Mouse (Mus musculus): ENCODE results near the gene Arih1. TPM values are rescaled to one million over a fixed set of nuclear protein-coding genes. Genes with fewer than 3 reads are reported as not detected.
"Not testable (repeated sequence)": the region's sequence is repeated elsewhere in the genome, so short reads cannot be mapped to it uniquely, and the experiment has no call there.

The Arih1 gene
- total RNA-seq, 2 experiments from 2014 or later, result 77.7 to 82.2 TPM

DNA sequence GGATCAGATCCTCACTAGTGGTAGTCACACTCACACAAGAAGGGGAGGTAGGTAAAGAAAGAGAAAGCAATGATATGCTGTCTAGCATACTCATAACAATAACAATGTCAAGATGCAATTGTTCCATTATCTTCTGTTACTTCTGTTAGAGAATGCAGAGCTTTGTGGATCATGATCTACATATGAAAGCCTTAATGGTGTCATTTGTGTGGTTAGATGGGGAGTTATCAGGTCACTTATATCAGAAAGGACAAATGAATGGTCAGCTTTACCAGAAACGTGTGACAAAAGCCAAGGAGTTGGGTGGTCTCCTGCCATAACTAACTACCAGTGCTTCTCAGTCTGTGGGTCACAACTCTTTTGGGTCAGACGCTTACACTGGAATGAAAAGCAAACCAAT lies 13.2 kb downstream of the Arih1 start:
- no peak for DNase-seq
- intact Hi-C loops (cut with DNase I; ENCODE audit: low total_unique reads), result no loop called here

- DNase-seq, result no peak
- intact Hi-C loops (cut with DNase I; ENCODE audit: low total_unique reads), result no loop called here
These were observed 17.0 kb downstream of the Arih1 start for GRCm38 (mm10) chr9:59469446-59469845.

GRCm38 (mm10) chr9:59464293-59464692 lies 22.1 kb downstream of the Arih1 start:
- intact Hi-C loops (cut with DNase I; ENCODE audit: low total_unique reads), result no loop called here
- no peak for DNase-seq

GRCm38 (mm10) chr9:59458997-59459510 lies 27.4 kb downstream of the Arih1 start:
- intact Hi-C loops (cut with DNase I; ENCODE audit: low total_unique reads), result no loop called here
- peak; percentile 9 for DNase-seq

- intact Hi-C loops (cut with DNase I; ENCODE audit: low total_unique reads), result no loop called here
- DNase-seq, result no peak
These were observed 28.0 kb downstream of the Arih1 start for GRCm38 (mm10) chr9:59458416-59458815.

DNA sequence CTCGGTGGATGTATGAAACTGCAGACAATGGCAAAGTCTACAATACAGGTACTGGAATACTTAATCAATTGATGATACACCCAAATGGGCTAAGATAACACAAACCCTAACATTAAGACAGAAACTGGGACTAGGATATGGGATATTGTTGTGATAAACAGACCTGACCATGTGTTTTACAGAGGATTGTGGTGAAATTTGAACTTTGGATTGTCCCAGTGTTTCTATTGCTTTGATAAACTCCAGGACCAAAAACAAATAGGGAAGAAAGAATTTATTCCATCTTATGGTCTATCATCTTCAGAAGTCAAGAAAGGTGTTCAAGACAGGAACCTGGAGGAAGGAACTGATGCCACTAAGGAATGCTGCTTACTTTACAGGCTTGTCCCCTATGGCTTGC lies 28.7 kb downstream of the Arih1 start:
- DNase-seq, result no peak
- intact Hi-C loops (cut with DNase I; ENCODE audit: low total_unique reads), result no loop called here

- DNase-seq, result no peak
- intact Hi-C loops (cut with DNase I; ENCODE audit: low total_unique reads), result no loop called here
These were observed 30.9 kb downstream of the Arih1 start for GRCm38 (mm10) chr9:59455404-59456068.

DNA sequence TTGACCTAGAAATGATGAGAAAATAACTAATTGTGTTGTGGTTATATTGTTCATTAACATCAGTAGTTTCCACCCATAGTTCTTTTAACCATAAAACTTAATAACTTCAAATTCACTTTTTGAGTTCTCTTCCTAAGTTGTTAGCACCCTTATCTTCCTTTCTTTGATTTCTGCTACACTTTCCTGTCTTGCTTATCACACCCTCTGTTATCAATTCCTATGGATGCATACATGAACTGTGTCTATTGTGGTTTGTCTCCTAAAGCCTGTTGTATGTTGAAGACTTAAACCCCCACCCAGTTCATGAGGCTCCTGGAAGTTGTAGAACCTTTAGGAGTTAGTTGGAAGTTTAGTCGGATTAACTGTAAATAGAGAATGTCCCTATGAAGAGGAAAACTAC lies 52.7 kb downstream of the Arih1 start:
- intact Hi-C loops (cut with DNase I; ENCODE audit: low total_unique reads), result no loop called here

DNA sequence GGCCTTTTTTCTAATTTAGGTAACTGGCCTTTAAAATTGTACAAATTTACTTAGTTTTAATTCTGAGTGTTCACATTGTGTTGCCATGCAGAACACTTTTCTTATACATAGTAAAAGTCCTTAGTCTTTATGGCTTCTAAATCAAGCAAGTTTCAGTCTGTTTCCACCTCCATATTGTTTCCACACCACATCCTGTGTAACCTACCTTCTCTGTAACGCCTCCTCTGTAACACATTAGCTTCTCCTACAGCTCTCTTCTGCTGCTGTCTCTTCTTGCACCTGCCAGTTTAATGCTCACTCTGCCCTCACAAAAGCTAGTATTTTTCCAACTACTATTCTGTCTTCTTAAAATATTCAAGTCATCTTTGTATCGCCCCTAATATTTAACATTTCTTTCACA lies 54.8 kb downstream of the Arih1 start:
- DNase-seq, result no peak
- intact Hi-C loops (cut with DNase I; ENCODE audit: low total_unique reads), result no loop called here

More for the DNA sequence above, 52.7 kb downstream of the Arih1 start:
- no peak for DNase-seq

GRCm38 (mm10) chr9:59420487-59420886 lies 65.9 kb downstream of the Arih1 start:
- intact Hi-C loops (cut with DNase I; ENCODE audit: low total_unique reads), result no loop called here

DNA sequence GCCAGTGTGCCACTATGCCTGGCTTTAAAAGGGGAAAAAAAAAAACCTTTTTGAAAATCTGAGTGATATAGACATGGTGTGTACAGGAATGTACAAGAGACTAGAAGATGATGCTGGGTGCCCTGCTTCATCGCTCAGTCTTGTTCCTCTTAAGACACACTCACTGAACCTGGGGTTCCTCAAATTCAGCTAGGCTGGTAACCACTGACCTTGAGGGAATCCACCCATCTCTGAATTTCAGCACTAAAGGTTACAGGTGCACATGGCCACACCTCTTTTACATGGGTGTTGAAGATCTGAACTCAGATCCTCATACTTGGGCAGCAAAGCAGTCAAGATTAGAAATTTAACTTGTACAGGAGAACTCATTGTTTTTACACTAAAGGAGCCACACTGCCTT lies 79.1 kb downstream of the Arih1 start:
- intact Hi-C loops (cut with DNase I; ENCODE audit: low total_unique reads), result loop anchor here (10.0 kb wide), 1 partner anchor 78 kb away; the partner anchor contains the start of gene Arih1
- no peak for DNase-seq

More at GRCm38 (mm10) chr9:59420487-59420886, 65.9 kb downstream of the Arih1 start:
- no peak for DNase-seq

- DNase-seq, result peak; percentile 19
- intact Hi-C loops (cut with DNase I; ENCODE audit: low total_unique reads), result no loop called here
These were observed 97.3 kb downstream of the Arih1 start for GRCm38 (mm10) chr9:59389086-59389485.

DNA sequence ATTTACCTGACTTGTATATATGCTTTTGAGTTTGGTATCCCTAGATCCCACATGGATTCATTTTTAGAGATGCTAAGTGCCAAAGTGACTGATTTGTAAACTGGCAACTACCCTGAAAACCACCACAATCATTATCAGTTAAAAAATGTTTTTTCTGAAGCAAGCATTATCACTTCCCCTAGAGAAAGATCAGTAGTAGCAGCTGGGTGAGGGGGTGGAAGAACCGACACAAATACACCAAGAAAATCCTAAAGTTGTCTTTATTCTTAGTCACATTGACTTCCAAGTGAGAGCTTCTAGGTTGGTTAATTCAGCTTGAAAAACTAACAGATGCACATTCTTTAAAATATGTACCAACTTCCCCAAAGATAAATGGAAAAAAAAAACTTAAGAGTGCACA lies 98.1 kb downstream of the Arih1 start:
- intact Hi-C loops (cut with DNase I; ENCODE audit: low total_unique reads), result no loop called here
- no peak for DNase-seq

- no peak for DNase-seq
- intact Hi-C loops (cut with DNase I; ENCODE audit: low total_unique reads), result no loop called here
These were observed 99.0 kb downstream of the Arih1 start for GRCm38 (mm10) chr9:59387461-59387860.

DNA sequence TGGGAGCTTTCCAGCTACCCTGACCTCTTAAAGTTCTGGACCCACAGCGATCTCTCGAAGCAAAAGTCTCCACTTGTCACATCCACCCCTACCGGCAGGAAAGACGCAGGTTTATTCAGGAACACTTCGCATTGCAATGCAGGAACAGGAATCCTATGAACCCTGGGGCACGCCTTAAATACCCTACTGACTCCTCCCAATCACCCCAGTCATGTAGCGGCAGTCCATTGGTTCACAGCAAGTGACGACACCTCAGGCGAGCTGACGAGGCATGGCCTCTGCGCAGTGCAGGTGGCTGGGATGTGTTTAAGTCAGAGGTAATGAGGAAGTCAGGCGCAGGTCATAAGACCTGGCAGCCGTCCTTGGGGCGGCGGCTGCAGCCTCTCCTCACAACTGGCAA lies 110.8 kb downstream of the Arih1 start:
- intact Hi-C loops (cut with DNase I; ENCODE audit: low total_unique reads), result no loop called here
- DNase-seq, result no peak

DNA sequence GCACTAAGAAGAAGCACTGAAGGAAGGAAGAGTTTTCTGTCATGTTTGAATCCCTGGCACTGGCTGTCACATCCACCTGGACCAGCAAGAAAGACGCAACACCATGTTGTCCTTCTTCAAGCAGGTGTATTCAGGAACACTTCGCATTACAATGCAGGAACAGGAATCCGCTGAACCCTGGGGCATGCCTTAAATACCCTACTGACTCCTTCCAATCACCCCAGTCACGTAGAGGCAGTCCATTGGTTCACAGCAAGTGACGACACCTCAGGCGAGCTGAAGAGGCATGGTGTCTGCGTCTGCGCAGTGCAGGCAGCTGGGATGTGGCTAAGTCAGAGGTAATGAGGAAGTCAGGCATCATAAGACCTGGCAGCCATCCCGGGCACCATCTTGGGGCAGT lies 116.8 kb downstream of the Arih1 start:
- intact Hi-C loops (cut with DNase I; ENCODE audit: low total_unique reads), result no loop called here
- DNase-seq, result no peak

DNA sequence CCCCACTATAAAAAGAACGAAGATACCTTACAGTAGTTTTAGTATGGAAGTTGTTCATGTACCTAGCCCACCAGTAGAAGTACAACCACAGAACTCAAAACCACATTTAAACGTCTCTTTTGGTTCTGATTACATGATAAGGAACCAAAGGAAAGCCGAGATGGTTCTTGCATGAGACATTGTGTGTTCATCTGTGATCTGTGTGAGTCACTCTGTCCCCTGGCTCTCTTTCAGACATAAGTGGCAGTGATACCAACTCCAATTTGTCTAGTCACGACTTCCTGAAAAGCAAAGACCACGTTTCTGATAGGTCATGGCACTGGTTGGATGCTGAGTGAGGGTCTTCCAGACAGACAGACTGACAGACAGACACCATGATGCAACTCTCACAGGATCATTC lies 117.2 kb downstream of the Arih1 start:
- intact Hi-C loops (cut with DNase I; ENCODE audit: low total_unique reads), result no loop called here
- no peak for DNase-seq

DNA sequence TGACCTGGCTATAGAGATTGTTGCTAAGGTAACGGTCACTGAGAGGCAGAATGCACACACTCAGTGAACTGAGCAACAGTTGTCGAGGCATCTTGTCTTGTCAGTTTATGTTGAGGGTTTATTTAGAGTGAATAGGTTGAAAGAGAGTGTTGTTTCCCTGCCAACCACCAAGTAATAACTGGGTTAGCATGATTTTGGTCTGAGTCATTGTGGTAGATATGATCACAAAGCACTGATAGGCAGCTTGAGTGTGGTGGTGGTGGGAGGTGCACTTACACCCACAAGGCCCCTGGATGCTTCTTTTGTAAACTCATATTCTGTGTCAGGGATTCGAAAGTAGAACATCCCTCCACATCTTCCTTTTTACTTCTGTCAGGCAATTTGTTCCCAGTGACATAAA lies 125.9 kb downstream of the Arih1 start:
- intact Hi-C loops (cut with DNase I; ENCODE audit: low total_unique reads); DNase-seq: not testable (repeated sequence)

DNA sequence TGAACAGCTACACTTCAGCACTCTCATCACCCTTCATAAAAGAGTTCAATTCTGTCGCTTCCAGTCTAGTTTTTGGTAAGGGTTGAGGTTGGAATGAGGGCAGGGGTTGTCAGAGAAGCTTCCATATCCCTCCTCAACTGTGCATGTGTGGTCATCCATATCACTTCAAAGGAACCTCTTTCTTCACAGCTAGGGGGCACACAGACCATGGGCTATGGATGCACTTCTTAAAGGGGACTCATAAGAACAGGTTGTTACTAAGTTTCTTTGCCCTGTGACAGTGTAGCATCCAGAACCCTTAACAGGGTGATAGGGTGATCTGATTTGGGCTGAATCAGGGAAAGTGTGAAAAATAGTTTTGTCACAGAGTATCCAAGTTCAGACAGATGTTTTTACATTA lies 128.4 kb downstream of the Arih1 start:
- intact Hi-C loops (cut with DNase I; ENCODE audit: low total_unique reads); DNase-seq: not testable (repeated sequence)

- intact Hi-C loops (cut with DNase I; ENCODE audit: low total_unique reads), result no loop called here
- peak; percentile 94 for DNase-seq
These were observed 133.2 kb downstream of the Arih1 start, which contains the start of gene Bbs4 for GRCm38 (mm10) chr9:59353253-59353639. Bbs4 (minus strand) TSS chr9:59353508.

- no peak for DNase-seq
- intact Hi-C loops (cut with DNase I; ENCODE audit: low total_unique reads), result no loop called here
These were observed 133.7 kb downstream of the Arih1 start for GRCm38 (mm10) chr9:59352586-59353252.

Measured in gastrocnemius, postnatal 14 days (tissue).